Mouse (Mus musculus): ENCODE results near the gene Rdh5. TPM values are rescaled to one million over a fixed set of nuclear protein-coding genes. Genes with fewer than 3 reads are reported as not detected.

Rdh5 gene
- total RNA-seq, 2 experiments from 2014 or later, result 1.1 to 12.8 TPM

GRCm38 (mm10) chr10:128910066-128910841 is 12.4 kb downstream of the Rdh5 start:
- ATAC-seq (replicated peaks; ENCODE audit: low FRiP score, low TSS enrichment, poor library complexity, severe bottlenecking), result no peak

- 0 out of 2 replicates have a peak, but pooled peaks have one; percentile 9 for ATAC-seq (replicated peaks; ENCODE audit: low FRiP score, low TSS enrichment, poor library complexity, severe bottlenecking)
These were observed 13.1 kb downstream of the Rdh5 start for GRCm38 (mm10) chr10:128909567-128910028.

- ATAC-seq (replicated peaks; ENCODE audit: low FRiP score, low TSS enrichment, poor library complexity, severe bottlenecking), result no peak
These were observed 13.8 kb downstream of the Rdh5 start for GRCm38 (mm10) chr10:128908778-128909448.

GRCm38 (mm10) chr10:128904812-128905211 is 17.9 kb downstream of the Rdh5 start:
- no peak for ATAC-seq (replicated peaks; ENCODE audit: low FRiP score, low TSS enrichment, poor library complexity, severe bottlenecking)

- ATAC-seq (replicated peaks; ENCODE audit: low FRiP score, low TSS enrichment, poor library complexity, severe bottlenecking), result peak; percentile 39
These were observed 20.2 kb downstream of the Rdh5 start for GRCm38 (mm10) chr10:128902409-128902988.

DNA sequence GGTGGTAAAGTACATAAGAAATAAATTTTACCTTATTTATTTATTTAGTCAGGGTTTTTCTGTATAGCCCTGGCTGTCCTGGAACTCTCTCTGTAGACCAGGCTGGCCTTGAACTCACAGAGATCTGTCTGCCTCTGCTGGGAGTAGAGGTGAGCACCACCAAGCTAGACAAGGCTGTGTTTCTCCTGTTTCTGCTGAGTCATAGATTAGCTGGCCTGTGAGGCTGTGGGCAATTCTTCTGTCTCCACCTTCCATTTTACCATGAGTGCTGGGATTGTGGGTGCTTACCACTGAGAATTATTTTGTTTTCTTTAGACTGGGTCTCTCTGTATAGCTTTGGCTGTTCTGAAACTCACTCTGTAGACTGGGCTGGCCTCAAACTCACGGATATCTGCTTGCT is 21.3 kb downstream of the Rdh5 start:
- ATAC-seq (replicated peaks; ENCODE audit: low FRiP score, low TSS enrichment, poor library complexity, severe bottlenecking), result peak; percentile 60; the same call in 1 of the 2 replicates

- ATAC-seq (replicated peaks; ENCODE audit: low FRiP score, low TSS enrichment, poor library complexity, severe bottlenecking), result no peak
These were observed 22.0 kb downstream of the Rdh5 start, which contains the start of gene Cd63 for GRCm38 (mm10) chr10:128900698-128901097. TSS of gene Cd63 (plus strand) at chr10:128900989.

DNA sequence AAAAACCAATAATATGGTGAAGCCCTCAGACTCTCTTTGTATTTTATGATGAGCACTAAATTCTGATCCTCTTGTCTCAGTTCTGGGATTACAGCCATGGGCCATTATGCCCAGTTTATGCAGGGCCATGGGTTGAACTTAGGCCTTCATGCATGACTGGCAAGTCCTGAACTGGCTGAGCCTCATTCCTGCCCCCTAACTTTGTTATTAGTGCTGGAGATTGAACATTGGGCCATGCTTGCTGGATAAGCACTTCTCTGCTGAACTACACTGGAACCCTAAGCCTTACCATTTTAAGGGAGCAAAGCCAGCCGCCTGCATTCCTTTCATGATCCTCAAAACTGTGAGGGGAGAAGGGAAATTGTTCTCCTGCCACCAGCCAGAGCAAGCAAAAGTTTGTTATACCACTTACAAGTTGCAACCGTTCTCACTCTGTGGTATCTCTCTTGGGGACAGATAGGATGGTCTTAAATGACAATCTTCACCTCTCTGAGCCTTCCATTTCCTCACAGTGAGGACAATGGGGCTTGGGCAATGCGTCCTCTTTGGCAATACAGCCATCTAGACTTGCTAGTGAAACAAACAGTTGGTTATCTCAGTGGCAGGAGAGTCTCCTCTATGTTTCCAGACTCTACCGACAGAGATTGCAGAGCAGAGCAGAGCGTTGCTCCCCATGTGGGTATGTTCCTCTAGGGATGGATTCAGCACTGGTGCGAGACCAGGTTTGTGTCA is 22.8 kb downstream of the Rdh5 start:
- no peak for ATAC-seq (replicated peaks; ENCODE audit: low FRiP score, low TSS enrichment, poor library complexity, severe bottlenecking)

- ATAC-seq (replicated peaks; ENCODE audit: low FRiP score, low TSS enrichment, poor library complexity, severe bottlenecking), result no peak
These were observed 25.2 kb downstream of the Rdh5 start for GRCm38 (mm10) chr10:128897501-128897900.

GRCm38 (mm10) chr10:128896807-128897206 is 25.9 kb downstream of the Rdh5 start:
- no peak for ATAC-seq (replicated peaks; ENCODE audit: low FRiP score, low TSS enrichment, poor library complexity, severe bottlenecking)

GRCm38 (mm10) chr10:128895952-128896693 is 26.6 kb downstream of the Rdh5 start:
- peak; percentile 22; the same call in 1 of the 2 replicates for ATAC-seq (replicated peaks; ENCODE audit: low FRiP score, low TSS enrichment, poor library complexity, severe bottlenecking)

DNA sequence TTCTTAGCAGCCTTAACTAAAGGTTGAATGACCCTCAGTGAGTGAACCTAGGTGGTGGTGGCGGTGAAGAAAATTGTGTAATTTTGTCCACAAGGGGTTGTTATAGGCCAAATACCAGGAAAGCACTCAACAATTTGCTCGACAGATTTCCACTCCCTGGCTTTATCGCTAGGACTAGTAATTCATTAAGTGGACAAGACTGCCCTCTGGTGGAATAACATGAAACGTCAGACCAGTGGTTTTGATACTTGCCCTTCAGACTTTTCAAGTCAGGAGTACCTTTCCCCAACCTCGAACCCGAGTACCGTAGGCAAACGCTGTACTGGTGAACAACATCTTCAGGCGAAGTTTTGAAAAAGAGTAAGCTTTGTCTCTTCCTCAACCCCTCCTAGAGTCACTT is 27.3 kb downstream of the Rdh5 start:
- peak; percentile 73 for ATAC-seq (replicated peaks; ENCODE audit: low FRiP score, low TSS enrichment, poor library complexity, severe bottlenecking)

DNA sequence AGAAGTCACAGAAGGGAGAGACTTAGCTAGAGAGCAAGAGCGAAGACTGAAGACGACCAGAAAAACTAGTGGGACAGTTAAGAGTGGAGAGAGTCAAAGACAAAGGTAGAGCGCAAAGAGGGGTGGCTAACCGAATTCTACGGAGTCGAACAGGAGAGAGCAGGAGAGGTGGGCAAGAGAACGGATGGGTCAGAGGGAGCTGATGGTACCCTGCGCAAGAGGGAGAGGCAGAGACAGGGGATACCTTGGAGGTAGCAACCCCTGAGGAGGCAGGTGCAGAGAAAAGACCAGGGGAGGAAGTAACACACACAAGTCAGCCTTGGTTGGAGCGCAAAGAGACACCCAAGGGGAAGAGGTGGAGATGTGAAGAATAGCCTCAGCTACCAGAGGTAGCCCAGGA is 30.4 kb downstream of the Rdh5 start:
- ATAC-seq (replicated peaks; ENCODE audit: low FRiP score, low TSS enrichment, poor library complexity, severe bottlenecking), result no peak

GRCm38 (mm10) chr10:128891296-128892094 is 31.2 kb downstream of the Rdh5 start, which contains the start of gene Gdf11:
TSS of gene Gdf11 (minus strand) at chr10:128891718.
- ATAC-seq (replicated peaks; ENCODE audit: low FRiP score, low TSS enrichment, poor library complexity, severe bottlenecking), result peak; percentile 32

DNA sequence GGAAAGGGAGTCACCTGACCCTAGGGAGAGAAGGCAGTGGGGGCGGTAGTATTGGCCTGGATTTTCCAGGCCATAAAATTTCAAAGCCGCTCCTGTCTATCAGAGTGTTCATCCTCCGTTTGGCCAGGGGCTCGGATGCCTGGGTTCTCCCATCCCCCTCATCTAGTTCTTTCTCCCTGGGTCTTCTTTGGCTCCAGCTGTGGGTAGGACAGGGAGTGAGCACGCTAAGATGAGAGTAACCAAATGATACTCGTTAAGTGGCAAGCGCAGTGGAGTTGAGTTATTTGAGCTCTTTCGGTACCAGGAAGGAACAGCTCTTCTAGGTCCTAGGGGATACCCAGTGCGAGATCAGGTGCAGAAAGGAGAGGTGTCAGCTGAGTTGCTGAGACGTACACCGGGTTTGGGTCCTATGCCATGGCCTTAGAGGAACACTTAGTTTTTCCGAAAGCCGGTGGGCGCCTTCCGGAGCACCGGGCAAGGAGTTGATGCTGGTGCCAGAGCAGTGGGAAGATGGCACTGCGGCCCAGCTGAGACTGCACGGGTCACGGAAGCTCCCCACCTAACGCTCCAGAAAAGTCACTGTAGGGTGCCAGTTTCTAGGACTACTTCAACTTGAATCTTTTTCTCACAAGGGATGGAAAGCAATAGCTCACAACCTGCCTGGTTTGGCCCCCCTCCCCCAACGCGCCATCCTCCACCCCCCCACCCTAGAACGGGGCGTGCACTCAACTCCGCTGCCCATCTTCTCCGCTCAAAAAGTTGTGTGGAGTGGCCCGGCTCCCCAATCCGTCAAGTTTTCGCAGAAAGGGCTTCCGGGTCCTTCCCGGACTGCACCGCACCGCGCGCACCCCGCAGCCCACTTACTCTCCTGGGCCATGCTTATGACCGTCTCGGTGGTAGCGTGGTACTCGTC is 32.0 kb downstream of the Rdh5 start:
- no peak for ATAC-seq (replicated peaks; ENCODE audit: low FRiP score, low TSS enrichment, poor library complexity, severe bottlenecking)

- ATAC-seq (replicated peaks; ENCODE audit: low FRiP score, low TSS enrichment, poor library complexity, severe bottlenecking), result no peak
These were observed 32.8 kb downstream of the Rdh5 start for GRCm38 (mm10) chr10:128889846-128890245.
